Mouse (Mus musculus) C2C12 (cell line): Measurements from ENCODE around the gene Atat1.

Experiments used
- CEBPB ChIP-seq: IDR thresholded peaks from one replicate; pipeline ENCODE4 v1.6.1; 2011; ENCODE audit warnings: low read depth, mild to moderate bottlenecking, control low read depth, moderate library complexity
- CTCF ChIP-seq: IDR thresholded peaks from one replicate; pipeline ENCODE4 v1.5.1; 2011; ENCODE audit not compliant: control insufficient read depth, insufficient read depth, insufficient read length
- FOSL1 ChIP-seq: IDR thresholded peaks from one replicate; pipeline ENCODE4 v1.8.0; 2011; ENCODE audit warnings: mild to moderate bottlenecking, low read length; ENCODE audit not compliant: poor library complexity, insufficient read depth, severe bottlenecking
- MAX ChIP-seq: IDR thresholded peaks from one replicate; pipeline ENCODE4 v1.6.1; 2011; ENCODE audit warnings: mild to moderate bottlenecking, control low read depth
- MYOD1 ChIP-seq: IDR thresholded peaks from one replicate; pipeline ENCODE4 v1.6.1; 2011; ENCODE audit warnings: low read depth; ENCODE audit not compliant: control insufficient read depth, insufficient read length
- MYOG ChIP-seq: IDR thresholded peaks from one replicate; pipeline ENCODE4 v1.6.1; 2011; ENCODE audit not compliant: control insufficient read depth, insufficient read length; ENCODE audit errors: extremely low read depth
- USF1 ChIP-seq: IDR thresholded peaks from one replicate; pipeline ENCODE4 v1.6.1; 2011; ENCODE audit warnings: low read depth, mild to moderate bottlenecking, control low read depth, moderate library complexity

GRCm38 (mm10) chr17:35848112-35848511 lies 61.8 kb downstream of the Atat1 start:
- TF ChIP-seq USF1 (no peak), CTCF (peak; percentile 8), MAX (no peak), FOSL1 (no peak), MYOD1 (no peak), CEBPB (no peak), MYOG (no peak)
